ENCODE assay signal across 9 mouse cellular contexts in genomic region chr4:135411633-135412032, GRCm38 (mm10). TPM values are rescaled to one million over a fixed set of nuclear protein-coding genes. Genes with fewer than 3 reads are reported as not detected.
DNase-seq lines count a peak whose midpoint lies in the region; ATAC-seq and TF ChIP-seq lines count a peak whose summit lies in the region.
"Had no signal": no experiment of that assay in that cellular context is flagged by ENCODE, and none has a peak within 500 bp of the region (broad histone marks: within the 10 kb centered on the region; RNA-seq: fewer than 3 reads in every experiment).

No protein-coding gene starts in this region.

- no peak overlapping the region for H3K9ac ChIP-seq in kidney, embryonic 16.5 days (replicated peaks; ENCODE audit: low read length)
- no peak overlapping the region for H3K9ac ChIP-seq in MEL (ENCODE audit: control insufficient read depth, low read depth, low read length, poor library complexity, severe bottlenecking)

- H3K36me3 ChIP-seq in kidney, embryonic 16.5 days (ENCODE audit: insufficient read depth, low read length), result 0 out of 2 replicates have a peak, but pooled peaks cover 3% of the 10 kb centered on the region
- H3K36me3 ChIP-seq in MEL (ENCODE audit: control insufficient read depth in 1 of 2, insufficient read depth in 2 of 2, low read length in 2 of 2), result peaks cover 0 to 11% of the 10 kb centered on the region in 2 experiments; a peak in 2 of 4 replicates

- no peaks in the 10 kb centered on the region for H3K4me1 ChIP-seq in kidney, embryonic 16.5 days (ENCODE audit: insufficient read depth, low read length)
- H3K4me1 ChIP-seq in MEL (ENCODE audit: control insufficient read depth in 1 of 2, insufficient read depth in 2 of 2, low read length in 2 of 2), result peaks cover 9 to 13% of the 10 kb centered on the region in 2 experiments

- H3K27me3 ChIP-seq in kidney, embryonic 16.5 days (ENCODE audit: insufficient read depth, low read length), result no peaks in the 10 kb centered on the region
- no peaks in the 10 kb centered on the region for H3K27me3 ChIP-seq in MEL (ENCODE audit: control insufficient read depth in 1 of 2, insufficient read depth in 2 of 2, low read length in 2 of 2)
- H3K27me3 ChIP-seq: megakaryocyte, embryonic 14.5 days had no signal

- no peak overlapping the region for H3K4me3 ChIP-seq in kidney, embryonic 16.5 days (ENCODE audit: low read length)
- H3K4me3 ChIP-seq in MEL (ENCODE audit: control insufficient read depth in 1 of 2, insufficient read depth in 1 of 2, low read depth in 2 of 2, low read length in 2 of 2), result no peak overlapping the region
- H3K4me3 ChIP-seq: megakaryocyte, embryonic 14.5 days had no signal

- TF ChIP-seq EP300 in MEL (IDR thresholded peaks at IDR 0.05; ENCODE audit: low read depth in 1 of 2, low read length in 2 of 2), result no peak

- H3K79me2 ChIP-seq in MEL (ENCODE audit: control insufficient read depth, insufficient read depth, low read length, poor library complexity), result no peaks in the 10 kb centered on the region

- H3K27ac ChIP-seq in kidney, embryonic 16.5 days (ENCODE audit: low read length), result no peak overlapping the region
- H3K27ac ChIP-seq in MEL (ENCODE audit: control insufficient read depth, low read depth, low read length), result no peak overlapping the region

- peak; percentile 90 for TF ChIP-seq RAD21 in MEL (IDR thresholded peaks at IDR 0.05; ENCODE audit: low read depth, low read length)

- no peak for TF ChIP-seq POLR2A in MEL (IDR thresholded peaks at IDR 0.05; ENCODE audit: control insufficient read depth in 1 of 2, insufficient read depth in 1 of 2, low read depth in 1 of 2, low read length in 2 of 2, poor library complexity in 1 of 2)

- DNase-seq in kidney, adult 18-20 months, result peak; percentile 60
- DNase-seq in MEL (ENCODE audit: low read depth, low spot score), result peak; percentile 83
- peak; percentile 60 for DNase-seq in c-Kit-positive CD71-negative TER-119-negative erythroid progenitor cells, embryonic 14.5 days (ENCODE audit: low read depth)
- peak; percentile 40 to 70 for DNase-seq in heart, postnatal 10 days
- DNase-seq in left cerebral cortex, postnatal 36 days (ENCODE audit: low spot score in 2 of 2), result peak; percentile 18 to 24
- peak; percentile 44 to 68 for DNase-seq in natural killer cell, adult 2 months (ENCODE audit: low spot score in 2 of 2)
- DNase-seq in thymus, postnatal 36 days, result peak; percentile 60 to 64

- WGBS in kidney, embryonic 16.5 days, result 37% methylated on average over 4 of the region's 4 CpGs

- H3K9me3 ChIP-seq in kidney, embryonic 16.5 days (ENCODE audit: low read length), result 0 out of 2 replicates have a peak, but pooled peaks cover 3% of the 10 kb centered on the region
- H3K9me3 ChIP-seq in MEL (replicated peaks; ENCODE audit: insufficient read depth, low read length), result no peaks in the 10 kb centered on the region

- intact Hi-C loops in heart, postnatal 10 days (cut with DNase I), result loop anchor here (1.0 kb wide), 2 partner anchors 29 to 54 kb away; no protein-coding TSS in a partner anchor
- intact Hi-C loops in left cerebral cortex, postnatal 36 days (cut with DNase I), result loop anchor here (2.0 to 5.0 kb wide), 2 partner anchors 29 to 54 kb away; no protein-coding TSS in a partner anchor

- no peak for ATAC-seq in kidney, embryonic 16.5 days (ENCODE audit: low FRiP score, low TSS enrichment)

- H3K4me2 ChIP-seq in kidney, embryonic 16.5 days (replicated peaks; ENCODE audit: low read depth, low read length), result no peak overlapping the region

- peak; percentile 95 to 98 (median 97) for TF ChIP-seq CTCF in MEL (IDR thresholded peaks at IDR 0.05 in 2 of 3, conservative IDR thresholded peaks at IDR 0.05 in 1 of 3; ENCODE audit: control insufficient read depth in 1 of 3, insufficient read depth in 1 of 3, low read depth in 2 of 3, low read length in 3 of 3, poor library complexity in 1 of 3, severe bottlenecking in 1 of 3)

TF ChIP-seq in MEL, 35 proteins besides CTCF, POLR2A, EP300 and RAD21:
- no peak for TF ChIP-seq TBP (IDR thresholded peaks at IDR 0.05; ENCODE audit: low read depth, low read length)
- peak; percentile 90 for TF ChIP-seq SMC3 (IDR thresholded peaks at IDR 0.05; ENCODE audit: low read depth, low read length)
- no peak for TF ChIP-seq MAZ (IDR thresholded peaks at IDR 0.05; ENCODE audit: low read depth, low read length)
- peak; percentile 74 for TF ChIP-seq ZC3H11A (IDR thresholded peaks at IDR 0.05; ENCODE audit: low read depth, low read length)

RNA-seq across cellular contexts. Expression of gene Ncmap, which starts 13.6 kb away (rescaled TPM):
- 2.0 and 4.3 TPM in 2 replicates for polyA plus RNA-seq in kidney, embryonic 16.5 days (2015; fragmentation: Nextera tagmentation; extraction: Ambion mirVana)
- 0.08 TPM in 1 of 2 replicates, not detected in the other for total RNA-seq in MEL (2012; rRNA removed)
- under 1 TPM in 1 of 2 experiments, not detected in 1; 0.22 TPM for polyA plus RNA-seq in MEL (2012; ENCODE audit: insufficient read depth in 1 of 2, insufficient read length in 2 of 2, low read depth in 1 of 2, low replicate concordance in 2 of 2, missing spikeins in 1 of 2)
- 1 to 10 TPM in 1 of 2 experiments, under 1 TPM in 1; 0.69 to 1.3 TPM for total RNA-seq in heart, postnatal 10 days (2021)
- under 1 TPM; 0.39 to 0.54 TPM for total RNA-seq in left cerebral cortex, postnatal 36 days (2021)

RNA-seq across cellular contexts. Expression of gene Rcan3, which starts 22.0 kb away (rescaled TPM):
- polyA plus RNA-seq in kidney, embryonic 16.5 days (2015; fragmentation: Nextera tagmentation; extraction: Ambion mirVana), result 15.0 and 15.3 TPM in 2 replicates
- 6.5 and 7.9 TPM in 2 replicates for total RNA-seq in MEL (2012; rRNA removed)
- 1 to 10 TPM in 1 of 2 experiments, not detected in 1; 7.8 TPM for polyA plus RNA-seq in MEL (2012; ENCODE audit: insufficient read depth in 1 of 2, insufficient read length in 2 of 2, low read depth in 1 of 2, low replicate concordance in 2 of 2, missing spikeins in 1 of 2)
- total RNA-seq in heart, postnatal 10 days (2021), result 10 to 100 TPM; 18.1 to 18.8 TPM
- total RNA-seq in left cerebral cortex, postnatal 36 days (2021), result 10 to 100 TPM; 25.3 to 30.3 TPM

RNA-seq across cellular contexts. Expression of gene Srrm1, which starts 58.5 kb away (rescaled TPM):
- polyA plus RNA-seq in kidney, embryonic 16.5 days (2015; fragmentation: Nextera tagmentation; extraction: Ambion mirVana), result 180 and 233 TPM in 2 replicates
- 26.9 and 29.4 TPM in 2 replicates for total RNA-seq in MEL (2012; rRNA removed)
- polyA plus RNA-seq in MEL (2012; ENCODE audit: insufficient read depth in 1 of 2, insufficient read length in 2 of 2, low read depth in 1 of 2, low replicate concordance in 2 of 2, missing spikeins in 1 of 2), result 100 to 1,000 TPM; 138 to 285 TPM
- 100 to 1,000 TPM in 1 of 2 experiments, 10 to 100 TPM in 1; 94.6 to 106 TPM for total RNA-seq in heart, postnatal 10 days (2021)
- 100 to 1,000 TPM; 101 to 153 TPM for total RNA-seq in left cerebral cortex, postnatal 36 days (2021)

Comparison
In these comparisons a context has a peak if more than half of its experiments do, and no peak if none do; other contexts are left out.
1. DNase-seq: peak in every context shown above with its lines; median percentile 83 in MEL; 62 in thymus, postnatal 36 days; 60 in kidney, adult 18-20 months; 60 in c-Kit-positive CD71-negative TER-119-negative erythroid progenitor cells, embryonic 14.5 days; 56 in natural killer cell, adult 2 months; 55 in heart, postnatal 10 days; 21 in left cerebral cortex, postnatal 36 days.